Mouse (Mus musculus) CH12.LX (cell line): Measurements from ENCODE around the gene Cd248. TPM values are rescaled to one million over a fixed set of nuclear protein-coding genes. Genes with fewer than 3 reads are reported as not detected.

ENCODE experiments used
- DNase-seq: peaks from one replicate; pipeline ENCODE4 v3.0.0-alpha.2; 2013; ENCODE audit errors: extremely low read depth
- H3K27ac ChIP-seq: 2 replicates; pipeline ENCODE4 v1.5.1; 2012; ENCODE audit warnings: low read depth, mild to moderate bottlenecking, control low read depth, moderate library complexity; ENCODE audit not compliant: insufficient read depth
- H3K27me3 ChIP-seq: replicated peaks from 2 replicates; pipeline ENCODE3; 2012; ENCODE audit warnings: inconsistent platforms
- H3K36me3 ChIP-seq, 2 experiments: replicated peaks in 1 of 2; 2 replicates each; pipeline versions ENCODE3 to v1.6.1; 2012; ENCODE audit warnings: inconsistent platforms in 1 of 2, low read length in 1 of 2, mild to moderate bottlenecking in 1 of 2, mixed read lengths in 1 of 2, moderate library complexity in 1 of 2; ENCODE audit not compliant: control insufficient read depth in 1 of 2, insufficient read depth in 1 of 2
- H3K4me1 ChIP-seq, 2 experiments: 2 replicates each; pipeline ENCODE4 v1.6.1; 2012; ENCODE audit warnings: inconsistent platforms in 1 of 2, moderate library complexity in 1 of 2; ENCODE audit not compliant: insufficient read depth in 2 of 2, control insufficient read depth in 1 of 2
- H3K4me2 ChIP-seq: 2 replicates; pipeline ENCODE4 v1.6.1; 2012; ENCODE audit warnings: low read depth, mild to moderate bottlenecking, control low read depth; ENCODE audit not compliant: poor library complexity, insufficient read depth, severe bottlenecking
- H3K4me3 ChIP-seq, 3 experiments: fragments of 150-350 bp in 1 of 3; sonication (generic) in 1 of 3; replicated peaks in 1 of 3; 2 replicates each; pipeline versions ENCODE3 to v1.5.1; 2011 to 2012; ENCODE audit warnings: low read depth in 2 of 3, low read length in 2 of 3, mild to moderate bottlenecking in 2 of 3, moderate library complexity in 2 of 3, control low read depth in 1 of 3, improper control_type of control experiment in 1 of 3, inconsistent platforms in 1 of 3, mixed read lengths in 1 of 3; ENCODE audit not compliant: poor library complexity in 1 of 3
- H3K79me2 ChIP-seq: replicated peaks from 2 replicates; pipeline ENCODE4 v1.6.1; 2012; ENCODE audit warnings: mild to moderate bottlenecking, moderate library complexity; ENCODE audit not compliant: control insufficient read depth, poor library complexity, insufficient read depth, severe bottlenecking; ENCODE audit errors: extremely low read depth
- H3K9ac ChIP-seq: 2 replicates; pipeline ENCODE4 v1.6.1; 2012; ENCODE audit warnings: low read depth, mild to moderate bottlenecking, control low read depth, moderate library complexity; ENCODE audit not compliant: insufficient read depth
- H3K9me3 ChIP-seq: replicated peaks from 2 replicates; pipeline ENCODE3; 2012; ENCODE audit warnings: low read length, inconsistent platforms, mixed read lengths
- BHLHE40 ChIP-seq: IDR thresholded peaks from 2 replicates; pipeline ENCODE4 v1.6.1; 2011; ENCODE audit warnings: mild to moderate bottlenecking, low read depth, low read length, improper control_type of control experiment
- CHD1 ChIP-seq: IDR thresholded peaks from 2 replicates; pipeline ENCODE4 v1.6.1; 2012; ENCODE audit warnings: low read depth, low read length, improper control_type of control experiment, inconsistent platforms
- CHD2 ChIP-seq: IDR thresholded peaks from 2 replicates; pipeline ENCODE4 v1.6.1; 2011; ENCODE audit warnings: low read length, improper control_type of control experiment
- CTCF ChIP-seq, 2 experiments: IDR thresholded peaks in 1 of 2; conservative IDR thresholded peaks in 1 of 2; 2 replicates each; pipeline ENCODE4 v1.5.1; 2011 to 2012; ENCODE audit warnings: low read depth in 2 of 2, low read length in 2 of 2, improper control_type of control experiment in 1 of 2, inconsistent platforms in 1 of 2, mild to moderate bottlenecking in 1 of 2, moderate library complexity in 1 of 2
- E2F4 ChIP-seq: IDR thresholded peaks from 2 replicates; pipeline ENCODE4 v1.6.1; 2011; ENCODE audit warnings: low read depth, low read length, improper control_type of control experiment; ENCODE audit not compliant: insufficient replicate concordance
- ELF1 ChIP-seq: IDR thresholded peaks from 2 replicates; pipeline ENCODE4 v1.6.1; 2014; ENCODE audit warnings: low read depth, mild to moderate bottlenecking, inconsistent platforms, low read length, improper control_type of control experiment
- EP300 ChIP-seq: IDR thresholded peaks from 2 replicates; pipeline ENCODE4 v1.6.1; 2011; ENCODE audit warnings: low read length, improper control_type of control experiment
- ETS1 ChIP-seq: conservative IDR thresholded peaks from 2 replicates; pipeline ENCODE4 v1.6.1; 2012; ENCODE audit warnings: low read depth, mild to moderate bottlenecking, inconsistent platforms, low read length, improper control_type of control experiment, moderate library complexity
- GABPA ChIP-seq: IDR thresholded peaks from 2 replicates; pipeline ENCODE4 v1.6.1; 2012; ENCODE audit warnings: low read depth, low read length, improper control_type of control experiment, inconsistent platforms; ENCODE audit not compliant: insufficient replicate concordance
- IRF4 ChIP-seq: IDR thresholded peaks from 2 replicates; pipeline ENCODE4 v1.6.1; 2014; ENCODE audit warnings: low read depth, mild to moderate bottlenecking, inconsistent platforms, low read length, improper control_type of control experiment
- JUND ChIP-seq: conservative IDR thresholded peaks from 2 replicates; pipeline ENCODE4 v1.6.1; 2011; ENCODE audit warnings: low read depth, low read length, improper control_type of control experiment
- KAT2A ChIP-seq: IDR thresholded peaks from 2 replicates; pipeline ENCODE4 v1.6.1; 2012; ENCODE audit warnings: low read length, improper control_type of control experiment, inconsistent platforms; ENCODE audit not compliant: insufficient replicate concordance
- MAFK ChIP-seq: IDR thresholded peaks from 2 replicates; pipeline ENCODE4 v1.6.1; 2011; ENCODE audit warnings: low read length, improper control_type of control experiment; ENCODE audit not compliant: insufficient replicate concordance
- MAZ ChIP-seq: IDR thresholded peaks from 2 replicates; pipeline ENCODE4 v1.6.1; 2012; ENCODE audit warnings: low read depth, mild to moderate bottlenecking, inconsistent platforms, low read length, improper control_type of control experiment, moderate library complexity
- NELFE ChIP-seq: IDR thresholded peaks from 2 replicates; pipeline ENCODE4 v1.6.1; 2011; ENCODE audit warnings: low read depth, low read length, improper control_type of control experiment
- NRF1 ChIP-seq: IDR thresholded peaks from 2 replicates; pipeline ENCODE4 v1.6.1; 2014; ENCODE audit warnings: low read depth, mild to moderate bottlenecking, inconsistent platforms, low read length, improper control_type of control experiment, moderate library complexity
- POLR2A ChIP-seq: IDR thresholded peaks from 2 replicates; pipeline ENCODE4 v1.6.1; 2011; ENCODE audit warnings: low read depth, mild to moderate bottlenecking, improper control_type of control experiment, low read length
- RCOR1 ChIP-seq: conservative IDR thresholded peaks from 2 replicates; pipeline ENCODE4 v1.6.1; 2012; ENCODE audit warnings: low read depth, mild to moderate bottlenecking, inconsistent platforms, low read length, improper control_type of control experiment
- UBTF ChIP-seq: IDR thresholded peaks from 2 replicates; pipeline ENCODE4 v1.6.1; 2012; ENCODE audit warnings: low read depth, mild to moderate bottlenecking, inconsistent platforms, low read length, improper control_type of control experiment, moderate library complexity
- USF2 ChIP-seq: conservative IDR thresholded peaks from 2 replicates; pipeline ENCODE4 v1.6.1; 2011; ENCODE audit warnings: low read depth, low read length, improper control_type of control experiment
- ZKSCAN1 ChIP-seq: IDR thresholded peaks from 2 replicates; pipeline ENCODE4 v1.6.1; 2012; ENCODE audit warnings: low read depth, inconsistent platforms, low read length, improper control_type of control experiment, borderline replicate concordance
- ZNF384 ChIP-seq: IDR thresholded peaks from 2 replicates; pipeline ENCODE4 v1.6.1; 2012; ENCODE audit warnings: low read depth, low read length, improper control_type of control experiment, inconsistent platforms
- dilution Hi-C: fragments of 300-500 bp; cut with MboI; formaldehyde crosslinking; loops from 2 replicates; pipeline ENCODE4 v1.14.3; 2020; ENCODE audit warnings: low sequenced_read_pairs; ENCODE audit not compliant: extremely low pct_unique_long_range_greater_than_20kb, extremely low pct_ligation_motif_present
- in situ Hi-C: fragments of 300-500 bp; cut with MboI; formaldehyde crosslinking; loops from 3 replicates; pipeline ENCODE4 v1.14.3; 2019; ENCODE audit warnings: low sequenced_read_pairs, low pct_ligation_motif_present, low pct_unique_long_range_greater_than_20kb, mixed read lengths
- polyA plus RNA-seq: library from polyadenylated mRNA; unstranded; fragments of >175 nt; gene quantifications from 2 replicates; pipeline ENCODE4 v1.2.1, GENCODE M21; 2012; ENCODE audit warnings: low read depth; ENCODE audit not compliant: insufficient read length
- total RNA-seq, 2 experiments: library from RNA; depleted of rRNA; stranded (reverse); fragments of 300-350 nt in 1 of 2; fragments of >200 nt in 1 of 2; gene quantifications; 2 replicates each; pipeline ENCODE4 v1.2.3; 2012 to 2014

Gene Cd248
- total and polyA plus RNA-seq, 3 experiments, result not detected

- Histone ChIP-seq H3K27ac (no peak overlapping the region), H3K36me3 (no peaks in the 10 kb centered on the region), H3K27me3 (peaks cover 85% of the 10 kb centered on the region), H3K4me1 (peaks cover 0 to 7% of the 10 kb centered on the region in 2 experiments; a peak in 3 of 4 replicates), H3K9me3 (no peaks in the 10 kb centered on the region), H3K9ac (no peak overlapping the region), H3K4me3 (no peak overlapping the region), H3K79me2 (no peaks in the 10 kb centered on the region), H3K4me2 (no peak overlapping the region)
- no peak for TF ChIP-seq CTCF (conservative IDR thresholded peaks at IDR 0.05 in 1 of 2, IDR thresholded peaks at IDR 0.05 in 1 of 2; ENCODE audit: low read depth in 2 of 2, low read length in 2 of 2)
- TF ChIP-seq JUND, result no peak
- TF ChIP-seq NELFE, result no peak
- TF ChIP-seq E2F4, result no peak
- no peak for TF ChIP-seq UBTF
- no peak for TF ChIP-seq ZNF384
- TF ChIP-seq KAT2A, result no peak
- DNase-seq, result no peak
- dilution Hi-C loops, result no loop called here
- in situ Hi-C loops, result no loop called here
Measured at GRCm38 (mm10) chr19:5067040-5067799, 658 bp upstream of the Cd248 start.

DNA sequence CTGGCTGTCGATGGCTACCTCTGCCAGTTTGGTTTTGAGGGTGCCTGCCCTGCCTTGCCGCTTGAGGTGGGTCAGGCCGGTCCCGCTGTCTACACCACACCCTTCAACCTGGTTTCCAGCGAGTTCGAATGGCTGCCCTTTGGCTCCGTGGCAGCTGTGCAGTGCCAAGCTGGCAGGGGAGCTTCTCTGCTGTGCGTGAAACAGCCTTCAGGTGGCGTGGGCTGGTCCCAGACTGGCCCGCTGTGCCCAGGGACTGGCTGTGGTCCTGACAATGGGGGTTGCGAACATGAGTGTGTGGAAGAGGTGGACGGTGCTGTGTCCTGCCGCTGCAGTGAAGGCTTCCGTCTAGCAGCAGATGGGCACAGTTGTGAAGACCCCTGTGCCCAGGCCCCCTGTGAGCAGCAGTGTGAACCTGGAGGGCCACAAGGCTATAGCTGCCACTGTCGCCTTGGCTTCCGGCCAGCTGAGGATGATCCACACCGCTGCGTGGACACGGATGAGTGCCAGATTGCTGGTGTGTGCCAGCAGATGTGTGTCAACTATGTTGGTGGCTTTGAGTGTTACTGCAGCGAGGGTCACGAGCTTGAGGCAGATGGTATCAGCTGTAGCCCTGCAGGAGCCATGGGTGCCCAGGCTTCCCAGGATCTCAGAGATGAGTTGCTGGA lies 824 bp downstream of the Cd248 start:
- H3K36me3 ChIP-seq, result no peaks in the 10 kb centered on the region
- in situ Hi-C loops (no loop called here), dilution Hi-C loops (no loop called here)
- H3K4me2 ChIP-seq, result no peak overlapping the region
- H3K4me3 ChIP-seq, result no peak overlapping the region
- no peaks in the 10 kb centered on the region for H3K9me3 ChIP-seq
- H3K27me3 ChIP-seq, result peaks cover 82% of the 10 kb centered on the region
- H3K9ac ChIP-seq, result no peak overlapping the region
- H3K4me1 ChIP-seq, result peaks cover 3 to 20% of the 10 kb centered on the region in 2 experiments; a peak in 3 of 4 replicates
- DNase-seq, result no peak
- no peak overlapping the region for H3K27ac ChIP-seq
- no peaks in the 10 kb centered on the region for H3K79me2 ChIP-seq
- TF ChIP-seq NELFE, result no peak
- no peak for TF ChIP-seq BHLHE40
- TF ChIP-seq GABPA, result no peak
- no peak for TF ChIP-seq MAFK
- TF ChIP-seq CHD2, result no peak
- no peak for TF ChIP-seq IRF4
- TF ChIP-seq RCOR1, result no peak
- no peak for TF ChIP-seq ELF1
- no peak for TF ChIP-seq ZKSCAN1
- TF ChIP-seq CHD1, result no peak
- TF ChIP-seq ETS1, result no peak
- no peak for TF ChIP-seq POLR2A
- no peak for TF ChIP-seq EP300
- TF ChIP-seq NRF1, result no peak
- TF ChIP-seq E2F4, result no peak
- no peak for TF ChIP-seq JUND
- no peak for TF ChIP-seq USF2
- no peak for TF ChIP-seq MAZ
